Mouse (Mus musculus): Measurements from ENCODE around the gene Ugt1a7c. TPM values are rescaled to one million over a fixed set of nuclear protein-coding genes. Genes with fewer than 3 reads are reported as not detected.

Ugt1a7c gene
- total and polyA plus RNA-seq, 3 experiments: 2.2 to 15.3 (median 11.1) TPM

GRCm38 (mm10) chr1:88260604-88261377, 165.9 kb downstream of the Ugt1a7c start:
- in situ Hi-C loops (cut with MboI; ENCODE audit: low pct_ligation_motif_present, low pct_unique_long_range_greater_than_20kb, low sequenced_read_pairs) (no loop called here), dilution Hi-C loops (cut with MboI; ENCODE audit: extremely low pct_ligation_motif_present, extremely low pct_unique_long_range_greater_than_20kb, low sequenced_read_pairs) (no loop called here)
- Histone ChIP-seq H3K9me3 (replicated peaks; ENCODE audit: low read length) (peaks cover 29% of the 10 kb centered on the region), H3K9ac (ENCODE audit: insufficient read depth, low read depth) (no peak overlapping the region), H3K27ac (ENCODE audit: insufficient read depth, low read depth) (no peak overlapping the region), H3K4me1 (ENCODE audit: control insufficient read depth in 1 of 2, insufficient read depth in 2 of 2) (peaks cover 2 to 29% of the 10 kb centered on the region in 2 experiments; a peak in 3 of 4 replicates), H3K4me3 (replicated peaks in 1 of 3; ENCODE audit: low read depth in 2 of 3, low read length in 2 of 3, poor library complexity in 1 of 3) (no peak overlapping the region), H3K4me2 (ENCODE audit: insufficient read depth, low read depth, poor library complexity, severe bottlenecking) (no peak overlapping the region), H3K36me3 (replicated peaks in 1 of 2; ENCODE audit: control insufficient read depth in 1 of 2, insufficient read depth in 1 of 2, low read length in 1 of 2) (peaks cover 32 to 60% of the 10 kb centered on the region in 2 experiments), H3K79me2 (replicated peaks; ENCODE audit: control insufficient read depth, extremely low read depth, insufficient read depth, poor library complexity, severe bottlenecking) (no peaks in the 10 kb centered on the region), H3K27me3 (replicated peaks) (no peaks in the 10 kb centered on the region)
- DNase-seq (ENCODE audit: extremely low read depth): no peak
- TF ChIP-seq PAX5 (IDR thresholded peaks at IDR 0.05; ENCODE audit: low read length): no peak
- TF ChIP-seq MEF2A (IDR thresholded peaks at IDR 0.05; ENCODE audit: borderline replicate concordance, low read depth, low read length): no peak
- 0 out of 2 replicates have a peak, but pooled peaks have one; percentile 64 for TF ChIP-seq ZMIZ1 (IDR thresholded peaks at IDR 0.05; ENCODE audit: low read depth, low read length)
- no peak for TF ChIP-seq USF1 (IDR thresholded peaks at IDR 0.05; ENCODE audit: low read depth, low read length)
- no peak for TF ChIP-seq TCF12 (IDR thresholded peaks at IDR 0.05; ENCODE audit: low read depth, low read length)
- TF ChIP-seq POLR2A (IDR thresholded peaks at IDR 0.05; ENCODE audit: low read depth, low read length): peak; percentile 3; the same call in 1 of the 2 replicates
- TF ChIP-seq ZNF384 (IDR thresholded peaks at IDR 0.05; ENCODE audit: low read depth, low read length): no peak
- no peak for TF ChIP-seq JUN (IDR thresholded peaks at IDR 0.05; ENCODE audit: insufficient read depth, low read depth, low read length)
- no peak for TF ChIP-seq ZKSCAN1 (IDR thresholded peaks at IDR 0.05; ENCODE audit: borderline replicate concordance, low read depth, low read length)
- no peak for TF ChIP-seq ETS1 (conservative IDR thresholded peaks at IDR 0.05; ENCODE audit: low read depth, low read length)

DNA sequence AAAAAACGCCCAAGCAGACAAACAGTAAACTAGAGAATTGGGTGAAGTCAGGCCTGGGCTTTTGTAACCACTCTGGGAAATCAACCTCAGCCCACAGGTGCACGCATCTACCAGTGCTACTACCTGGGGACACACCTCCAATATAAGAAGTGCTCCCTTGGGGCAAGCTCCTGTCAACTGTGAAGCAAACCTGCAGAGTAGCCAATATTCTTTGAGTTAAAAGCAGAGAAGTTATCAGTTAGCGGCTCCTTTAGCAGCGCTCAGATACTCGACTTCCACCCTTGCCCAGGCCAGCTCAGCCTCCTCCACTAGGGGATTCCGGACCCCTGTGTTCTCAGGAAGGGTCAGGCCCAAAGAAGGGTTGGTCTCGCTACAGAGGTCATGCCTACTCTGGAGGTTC, 166.8 kb downstream of the Ugt1a7c start:
- H3K36me3 ChIP-seq (replicated peaks in 1 of 2; ENCODE audit: control insufficient read depth in 1 of 2, insufficient read depth in 1 of 2, low read length in 1 of 2): peaks cover 40 to 69% of the 10 kb centered on the region in 2 experiments
- peaks cover 23% of the 10 kb centered on the region for H3K9me3 ChIP-seq (replicated peaks; ENCODE audit: low read length)
- H3K4me3 ChIP-seq (replicated peaks in 1 of 3; ENCODE audit: low read depth in 2 of 3, low read length in 2 of 3, poor library complexity in 1 of 3): no peak overlapping the region
- peaks cover 2 to 29% of the 10 kb centered on the region in 2 experiments; a peak in 3 of 4 replicates for H3K4me1 ChIP-seq (ENCODE audit: control insufficient read depth in 1 of 2, insufficient read depth in 2 of 2)
- no peak overlapping the region for H3K27ac ChIP-seq (ENCODE audit: insufficient read depth, low read depth)
- H3K27me3 ChIP-seq (replicated peaks): no peaks in the 10 kb centered on the region
- in situ Hi-C loops (cut with MboI; ENCODE audit: low pct_ligation_motif_present, low pct_unique_long_range_greater_than_20kb, low sequenced_read_pairs) (no loop called here), dilution Hi-C loops (cut with MboI; ENCODE audit: extremely low pct_ligation_motif_present, extremely low pct_unique_long_range_greater_than_20kb, low sequenced_read_pairs) (no loop called here)
- TF ChIP-seq ZMIZ1 (IDR thresholded peaks at IDR 0.05; ENCODE audit: low read depth, low read length): peak; percentile 74
- TF ChIP-seq PAX5 (IDR thresholded peaks at IDR 0.05; ENCODE audit: low read length): no peak
- TF ChIP-seq SIN3A (IDR thresholded peaks at IDR 0.05; ENCODE audit: low read length): 0 out of 2 replicates have a peak, but pooled peaks have one; percentile 22
- TF ChIP-seq HCFC1 (IDR thresholded peaks at IDR 0.05; ENCODE audit: low read depth, low read length): no peak
- no peak for TF ChIP-seq GABPA (IDR thresholded peaks at IDR 0.05; ENCODE audit: insufficient replicate concordance, low read depth, low read length)
- no peak for TF ChIP-seq JUN (IDR thresholded peaks at IDR 0.05; ENCODE audit: insufficient read depth, low read depth, low read length)
- TF ChIP-seq KAT2A (IDR thresholded peaks at IDR 0.05; ENCODE audit: insufficient replicate concordance, low read length): 0 out of 2 replicates have a peak, but pooled peaks have one; percentile 22
- no peak for TF ChIP-seq MAFK (IDR thresholded peaks at IDR 0.05; ENCODE audit: insufficient replicate concordance, low read length)
- no peak; the same call in 1 of the 2 replicates for TF ChIP-seq POLR2A (IDR thresholded peaks at IDR 0.05; ENCODE audit: low read depth, low read length)
- no peak for TF ChIP-seq UBTF (IDR thresholded peaks at IDR 0.05; ENCODE audit: low read depth, low read length)
- TF ChIP-seq ETS1 (conservative IDR thresholded peaks at IDR 0.05; ENCODE audit: low read depth, low read length): no peak
- no peak for TF ChIP-seq JUND (conservative IDR thresholded peaks at IDR 0.05; ENCODE audit: low read depth, low read length)
- no peak for TF ChIP-seq ZKSCAN1 (IDR thresholded peaks at IDR 0.05; ENCODE audit: borderline replicate concordance, low read depth, low read length)
- TF ChIP-seq ZC3H11A (IDR thresholded peaks at IDR 0.05; ENCODE audit: low read depth, low read length): no peak
- TF ChIP-seq CHD2 (IDR thresholded peaks at IDR 0.05; ENCODE audit: low read length): 0 out of 2 replicates have a peak, but pooled peaks have one; percentile 23
- TF ChIP-seq POLR2AphosphoS2 (IDR thresholded peaks at IDR 0.05; ENCODE audit: low read depth, low read length): no peak; the same call in 1 of the 2 replicates
- H3K4me2 ChIP-seq (ENCODE audit: insufficient read depth, low read depth, poor library complexity, severe bottlenecking): no peak overlapping the region
- no peak overlapping the region for H3K9ac ChIP-seq (ENCODE audit: insufficient read depth, low read depth)
- DNase-seq (ENCODE audit: extremely low read depth): no peak
- no peaks in the 10 kb centered on the region for H3K79me2 ChIP-seq (replicated peaks; ENCODE audit: control insufficient read depth, extremely low read depth, insufficient read depth, poor library complexity, severe bottlenecking)

Data from CH12.LX (cell line).